Mouse (Mus musculus): Measurements from ENCODE around the gene Hirip3.

GRCm38 (mm10) chr7:126869780-126870519, 8.2 kb downstream of the Hirip3 start:
- TF ChIP-seq CTCF (IDR thresholded peaks at IDR 0.05; ENCODE audit: control insufficient read depth, insufficient read depth, low read length) (no peak), POLR2A (IDR thresholded peaks at IDR 0.05; ENCODE audit: borderline replicate concordance, control insufficient read depth, low read depth, low read length) (no peak)
